Mouse (Mus musculus) embryonic fibroblast, embryonic 13.5 days (primary cell): ENCODE data around the gene Trib2.

Experiments used
- CTCF ChIP-seq: IDR thresholded peaks from 2 replicates; pipeline ENCODE4 v1.5.1; 2011; ENCODE audit warnings: mild to moderate bottlenecking, control low read depth, low read length, moderate library complexity, borderline replicate concordance; ENCODE audit not compliant: insufficient read depth
- POLR2A ChIP-seq: IDR thresholded peaks from 2 replicates; pipeline ENCODE4 v1.6.1; 2011; ENCODE audit warnings: low read depth, mild to moderate bottlenecking, control low read depth, low read length, moderate library complexity

GRCm38 (mm10) chr12:15830750-15831149 lies 14.0 kb upstream of the Trib2 start:
- TF ChIP-seq CTCF (no peak), POLR2A (no peak)
